Mouse (Mus musculus) kidney, embryonic 14.5 days (tissue): ENCODE results near the gene Cdkal1. TPM values are rescaled to one million over a fixed set of nuclear protein-coding genes. Genes with fewer than 3 reads are reported as not detected.

Experiments used
- ATAC-seq: fragments of 200-750 bp; cut with Nextera tagmentation; 2 replicates; pipeline ENCODE4 v1.8.0; 2017; ENCODE audit warnings: moderate number of reproducible peaks, mild to moderate bottlenecking, moderate TSS enrichment, moderate library complexity; ENCODE audit not compliant: low FRiP score, low TSS enrichment
- H3K27ac ChIP-seq: fragments of 300-500 bp; sonication (generic); 2 replicates; pipeline ENCODE4 v1.5.1; 2014; ENCODE audit warnings: low read depth, mild to moderate bottlenecking, low read length, moderate library complexity, mixed read lengths
- H3K27me3 ChIP-seq: fragments of 300-500 bp; sonication (generic); 2 replicates; pipeline ENCODE4 v1.6.1; 2014; ENCODE audit warnings: mild to moderate bottlenecking, low read length; ENCODE audit not compliant: control insufficient read depth, insufficient read depth
- H3K36me3 ChIP-seq: fragments of 300-500 bp; sonication (generic); 2 replicates; pipeline ENCODE4 v1.6.1; 2014; ENCODE audit warnings: low read length, mixed read lengths; ENCODE audit not compliant: control insufficient read depth, insufficient read depth
- H3K4me1 ChIP-seq: fragments of 300-500 bp; sonication (generic); 2 replicates; pipeline ENCODE4 v1.6.1; 2014; ENCODE audit warnings: low read length, mixed read lengths; ENCODE audit not compliant: control insufficient read depth, insufficient read depth
- H3K4me2 ChIP-seq: fragments of 300-500 bp; sonication (generic); replicated peaks from 2 replicates; pipeline ENCODE4 v1.6.1; 2014; ENCODE audit warnings: low read depth, mild to moderate bottlenecking, low read length
- H3K4me3 ChIP-seq: fragments of 300-500 bp; sonication (generic); 2 replicates; pipeline ENCODE4 v1.5.1; 2014; ENCODE audit warnings: mild to moderate bottlenecking, low read length
- H3K9ac ChIP-seq: fragments of 300-500 bp; sonication (generic); 2 replicates; pipeline ENCODE4 v1.6.1; 2014; ENCODE audit warnings: low read depth, mild to moderate bottlenecking, low read length, moderate library complexity
- H3K9me3 ChIP-seq: fragments of 300-500 bp; sonication (generic); 2 replicates; pipeline ENCODE4 v1.6.1; 2016; ENCODE audit warnings: low read length; ENCODE audit not compliant: control insufficient read depth
- WGBS: fragments of 180-500 bp; shearing (Covaris S2); extraction: QIAGEN DNeasy Blood & Tissue Kit; methylation state at CpG from one replicate; pipeline ENCODE4 v1.1.7; 2014; 5-methylcytosine and 5-hydroxymethylcytosine counted together
- polyA plus RNA-seq: library from polyadenylated mRNA; unstranded; fragments of >200 nt; fragmentation: Nextera tagmentation; extraction: Ambion mirVana; gene quantifications from 2 replicates; pipeline ENCODE4 v1.2.1, GENCODE M21; 2014

Cdkal1 gene
- polyA plus RNA-seq, 1 experiment from 2014 or later = 35.9 TPM

- 56% methylated on average over 6 of the region's 6 CpGs for WGBS
- H3K4me3 ChIP-seq = no peak overlapping the region
- H3K9me3 ChIP-seq = no peaks in the 10 kb centered on the region
Observed at GRCm38 (mm10) chr13:29368806-29369205, 486.7 kb downstream of the Cdkal1 start.

DNA sequence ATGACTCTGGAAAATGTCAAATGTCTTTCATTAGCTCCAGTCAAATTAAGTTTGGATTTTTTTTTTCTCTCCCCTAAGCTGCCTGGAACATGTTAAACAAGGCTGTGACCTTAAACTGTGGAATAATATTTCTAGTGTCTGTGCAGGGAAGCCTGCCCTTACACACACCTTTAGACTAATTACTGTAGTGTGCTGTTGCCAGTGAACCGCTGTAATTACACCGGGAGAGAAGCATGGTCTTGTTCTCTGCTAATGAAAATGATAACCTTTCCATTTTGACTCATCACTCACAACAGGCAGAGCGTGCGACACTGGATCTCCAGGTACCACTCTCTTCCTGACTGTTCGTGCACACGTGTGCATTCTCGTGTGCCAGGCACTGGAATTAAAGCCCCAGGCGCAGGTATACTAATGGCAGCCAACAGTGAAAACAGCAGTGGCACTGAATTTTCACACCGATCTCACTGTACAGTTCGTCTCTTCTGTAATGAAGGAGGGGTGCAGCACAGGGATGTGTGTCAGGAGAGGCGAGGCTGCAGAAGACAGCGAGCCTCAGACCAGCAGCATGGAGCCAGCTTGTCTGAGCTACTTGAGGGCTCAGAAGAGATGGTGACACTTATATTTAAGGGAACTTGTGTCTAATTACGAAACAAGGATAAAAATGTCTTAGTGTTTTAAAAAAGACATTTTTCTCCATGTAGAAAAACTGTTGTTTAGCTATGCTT lies 490.4 kb downstream of the Cdkal1 start:
- Histone ChIP-seq H3K27me3 (no peaks in the 10 kb centered on the region), H3K9me3 (no peaks in the 10 kb centered on the region), H3K27ac (no peak overlapping the region), H3K4me1 (0 out of 2 replicates have a peak, but pooled peaks cover 3% of the 10 kb centered on the region), H3K36me3 (no peaks in the 10 kb centered on the region), H3K4me2 (no peak overlapping the region), H3K4me3 (no peak overlapping the region), H3K9ac (no peak overlapping the region)
- 73% methylated on average over 13 of the region's 13 CpGs for WGBS
- ATAC-seq = no peak

More at GRCm38 (mm10) chr13:29368806-29369205, 486.7 kb downstream of the Cdkal1 start:
- ATAC-seq = no peak
- no peaks in the 10 kb centered on the region for H3K27me3 ChIP-seq
- H3K9ac ChIP-seq = no peak overlapping the region
- no peaks in the 10 kb centered on the region for H3K4me1 ChIP-seq
- no peaks in the 10 kb centered on the region for H3K36me3 ChIP-seq
- no peak overlapping the region for H3K27ac ChIP-seq
- no peak overlapping the region for H3K4me2 ChIP-seq

- H3K27me3 ChIP-seq = no peaks in the 10 kb centered on the region
- WGBS = 47% methylated on average over 6 of the region's 6 CpGs
- H3K9me3 ChIP-seq = no peaks in the 10 kb centered on the region
- H3K27ac ChIP-seq = no peak overlapping the region
- no peaks in the 10 kb centered on the region for H3K36me3 ChIP-seq
- H3K4me2 ChIP-seq = no peak overlapping the region
- no peak for ATAC-seq
- H3K9ac ChIP-seq = no peak overlapping the region
- no peak overlapping the region for H3K4me3 ChIP-seq
- 0 out of 2 replicates have a peak, but pooled peaks cover 3% of the 10 kb centered on the region for H3K4me1 ChIP-seq
Observed at GRCm38 (mm10) chr13:29364009-29364408, 491.5 kb downstream of the Cdkal1 start.

DNA sequence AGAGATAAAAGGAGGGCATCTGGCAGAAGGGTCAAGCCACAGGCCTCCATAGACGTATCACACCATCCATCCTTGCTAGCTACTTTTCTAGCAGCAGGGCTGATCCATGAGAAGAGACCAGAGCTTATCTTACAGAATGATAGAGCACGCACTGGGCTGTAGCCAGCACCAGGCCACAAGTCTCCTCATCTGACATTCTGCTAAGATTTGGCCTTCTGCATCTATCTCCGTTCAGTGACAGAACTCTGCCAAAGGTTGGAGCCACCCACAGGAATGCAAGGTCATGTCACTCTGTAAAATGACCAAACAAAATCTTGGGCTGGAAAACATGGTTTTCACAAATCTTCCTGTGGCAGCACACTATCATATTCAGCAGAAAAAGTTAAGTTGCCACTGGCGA lies 493.6 kb downstream of the Cdkal1 start:
- Histone ChIP-seq H3K9ac (no peak overlapping the region), H3K36me3 (no peaks in the 10 kb centered on the region), H3K4me3 (no peak overlapping the region), H3K27ac (no peak overlapping the region), H3K4me1 (peaks cover 7% of the 10 kb centered on the region; the same call in 1 of the 2 replicates), H3K9me3 (no peaks in the 10 kb centered on the region), H3K4me2 (no peak overlapping the region), H3K27me3 (no peaks in the 10 kb centered on the region)
- ATAC-seq = no peak
- 78% methylated on average over 4 of the region's 4 CpGs for WGBS

- Histone ChIP-seq H3K4me2 (no peak overlapping the region), H3K9ac (no peak overlapping the region), H3K4me3 (no peak overlapping the region), H3K27me3 (no peaks in the 10 kb centered on the region), H3K27ac (no peak overlapping the region), H3K36me3 (no peaks in the 10 kb centered on the region), H3K4me1 (peaks cover 17% of the 10 kb centered on the region), H3K9me3 (no peaks in the 10 kb centered on the region)
- WGBS = 75% methylated on average over 10 of the region's 10 CpGs
- ATAC-seq = no peak
Observed at GRCm38 (mm10) chr13:29360899-29361298, 494.6 kb downstream of the Cdkal1 start.

GRCm38 (mm10) chr13:29359341-29359740 lies 496.1 kb downstream of the Cdkal1 start:
- Histone ChIP-seq H3K4me3 (no peak overlapping the region), H3K27ac (no peak overlapping the region), H3K4me2 (no peak overlapping the region), H3K9ac (no peak overlapping the region), H3K27me3 (no peaks in the 10 kb centered on the region), H3K4me1 (peaks cover 28% of the 10 kb centered on the region), H3K36me3 (no peaks in the 10 kb centered on the region), H3K9me3 (no peaks in the 10 kb centered on the region)
- ATAC-seq = no peak
- WGBS = 93% methylated on average over 1 of the region's 1 CpGs

DNA sequence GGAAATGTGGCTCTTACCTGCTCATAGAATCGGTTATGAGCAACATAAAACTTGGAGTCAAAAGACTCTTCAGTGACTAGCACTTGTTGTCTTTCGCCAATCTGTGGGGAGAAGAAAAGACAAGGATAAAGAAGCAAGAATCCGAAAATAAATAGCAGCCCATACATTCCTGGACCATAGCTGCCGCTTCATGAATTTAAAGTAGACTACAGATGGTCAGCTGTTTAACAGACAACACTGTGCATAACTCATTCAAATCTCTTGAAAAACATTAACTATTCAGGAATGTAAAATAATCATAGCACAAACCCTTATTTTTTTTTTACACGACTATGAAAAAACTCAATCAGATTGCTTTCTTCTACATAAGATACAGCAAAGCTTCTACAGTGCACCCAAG lies 498.0 kb downstream of the Cdkal1 start:
- ATAC-seq = no peak
- Histone ChIP-seq H3K4me1 (peaks cover 32% of the 10 kb centered on the region), H3K4me3 (no peak overlapping the region), H3K27ac (no peak overlapping the region), H3K9ac (no peak overlapping the region), H3K27me3 (no peaks in the 10 kb centered on the region), H3K4me2 (no peak overlapping the region), H3K9me3 (no peaks in the 10 kb centered on the region), H3K36me3 (no peaks in the 10 kb centered on the region)
- WGBS = 87% methylated on average over 5 of the region's 5 CpGs

DNA sequence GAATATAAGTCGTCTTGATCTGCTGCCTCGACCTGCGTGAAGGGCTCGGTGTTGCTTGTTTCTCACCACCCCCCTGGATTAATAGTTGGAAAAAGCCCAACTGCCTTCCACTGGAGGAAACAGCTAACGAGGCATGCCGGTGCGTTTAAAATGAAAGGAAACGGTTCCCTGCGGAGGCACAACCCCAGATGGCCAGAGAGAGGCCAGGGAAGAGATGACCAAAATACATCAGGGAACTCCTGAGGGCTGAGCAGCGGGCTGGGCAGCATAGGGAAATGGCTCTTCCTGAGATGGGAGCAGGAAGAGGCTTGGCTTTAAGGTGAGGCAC lies 499.4 kb downstream of the Cdkal1 start:
- Histone ChIP-seq H3K4me1 (peaks cover 31% of the 10 kb centered on the region), H3K36me3 (no peaks in the 10 kb centered on the region), H3K27ac (peak overlapping the region; percentile 30; the same call in 1 of the 2 replicates), H3K27me3 (no peaks in the 10 kb centered on the region), H3K4me3 (no peak overlapping the region), H3K4me2 (no peak overlapping the region), H3K9me3 (no peaks in the 10 kb centered on the region), H3K9ac (no peak overlapping the region)
- 26% methylated on average over 10 of the region's 10 CpGs for WGBS
- ATAC-seq = no peak

GRCm38 (mm10) chr13:29355484-29356157 lies 499.9 kb downstream of the Cdkal1 start:
- ATAC-seq = peak; percentile 54; the same call in 1 of the 2 replicates
- peak overlapping the region; percentile 30; the same call in 1 of the 2 replicates for H3K27ac ChIP-seq

More at GRCm38 (mm10) chr13:29355484-29356157, 499.9 kb downstream of the Cdkal1 start:
- no peaks in the 10 kb centered on the region for H3K36me3 ChIP-seq
- peaks cover 33% of the 10 kb centered on the region for H3K4me1 ChIP-seq
- H3K4me2 ChIP-seq = no peak overlapping the region
- no peaks in the 10 kb centered on the region for H3K27me3 ChIP-seq
- no peaks in the 10 kb centered on the region for H3K9me3 ChIP-seq
- no peak overlapping the region for H3K4me3 ChIP-seq
- H3K9ac ChIP-seq = no peak overlapping the region
- 42% methylated on average over 3 of the region's 3 CpGs for WGBS
